Mouse (Mus musculus): ENCODE results near the gene Utf1.

Utf1 gene

DNA sequence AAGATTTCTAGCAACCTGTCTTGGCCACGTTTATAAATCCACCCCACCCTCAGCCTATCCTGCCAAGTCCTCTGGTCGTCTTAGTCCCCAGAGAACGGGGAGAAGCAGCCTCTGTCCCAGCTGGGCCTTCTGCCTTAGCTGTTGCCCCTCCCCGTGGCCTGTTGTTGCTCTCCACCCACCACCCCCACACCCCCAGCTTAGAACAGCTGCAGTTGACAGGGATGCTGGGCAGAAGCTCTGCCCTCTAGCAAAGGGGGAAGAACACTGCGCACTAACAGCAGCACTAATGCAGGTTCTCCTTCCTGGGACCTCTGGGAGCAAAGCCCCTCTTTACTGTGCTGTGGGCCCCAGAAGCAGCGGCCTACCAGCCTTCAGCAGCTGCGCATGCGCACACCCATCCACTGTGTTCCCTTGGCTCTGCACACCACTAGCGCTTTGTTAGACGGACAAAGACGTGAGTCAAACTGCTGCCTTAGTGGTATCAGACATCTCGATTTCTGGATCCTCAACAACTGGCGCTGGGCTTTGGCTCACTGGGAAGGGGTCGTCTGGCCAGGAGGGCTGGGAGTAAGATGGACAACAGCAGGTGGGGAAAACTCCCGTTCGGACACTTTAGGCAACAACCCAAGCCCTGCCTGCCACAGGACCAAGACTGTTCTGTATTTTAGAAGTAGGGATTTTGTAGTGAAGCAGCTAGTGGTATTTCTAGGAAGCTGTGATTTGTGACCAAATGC is 2.9 kb upstream of the Utf1 start:
- DNase-seq = no peak

DNA sequence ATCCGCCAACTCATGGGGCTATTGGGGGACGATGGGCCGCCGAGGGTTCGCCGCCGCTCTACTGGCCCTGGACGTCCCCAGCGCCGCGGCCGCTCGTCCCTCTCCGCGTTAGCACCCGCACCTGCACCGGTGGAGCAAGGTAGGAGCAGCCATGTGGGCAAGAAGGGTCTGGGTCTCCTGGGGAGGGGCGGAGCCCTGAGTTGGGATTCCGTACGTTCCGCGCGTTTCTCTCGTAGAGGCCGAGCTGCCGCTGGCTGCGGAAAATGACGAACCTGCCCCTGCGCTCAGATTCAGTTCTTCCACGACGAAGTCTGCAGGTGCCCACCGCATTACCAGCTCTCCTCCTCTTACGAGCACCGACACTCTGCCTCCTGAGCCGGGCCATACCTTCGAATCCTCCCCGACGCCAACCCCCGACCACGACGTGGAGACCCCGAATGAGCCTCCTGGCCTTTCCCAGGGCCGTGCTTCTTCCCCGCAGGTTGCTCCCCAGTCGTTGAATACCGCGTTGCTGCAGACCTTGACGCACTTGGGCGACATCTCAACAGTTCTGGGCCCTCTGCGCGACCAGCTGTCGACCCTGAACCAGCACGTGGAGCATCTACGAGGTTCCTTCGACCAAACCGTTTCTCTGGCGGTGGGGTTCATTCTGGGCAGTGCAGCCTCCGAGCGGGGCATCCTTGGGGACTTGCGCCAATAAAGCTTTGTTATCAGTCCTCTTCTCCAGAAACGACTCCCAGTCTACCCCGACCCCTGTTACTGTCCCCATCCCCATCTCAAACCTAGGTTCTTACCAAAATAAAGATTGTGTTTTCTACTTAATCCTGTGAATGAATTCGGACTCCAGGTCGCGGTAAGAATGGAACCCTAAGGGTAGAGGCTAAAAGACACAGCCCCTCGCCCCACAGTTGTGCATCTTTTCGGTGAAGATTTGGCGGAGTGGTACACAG is 977 bp downstream of the Utf1 start:
- DNase-seq = peak; percentile 6

DNA sequence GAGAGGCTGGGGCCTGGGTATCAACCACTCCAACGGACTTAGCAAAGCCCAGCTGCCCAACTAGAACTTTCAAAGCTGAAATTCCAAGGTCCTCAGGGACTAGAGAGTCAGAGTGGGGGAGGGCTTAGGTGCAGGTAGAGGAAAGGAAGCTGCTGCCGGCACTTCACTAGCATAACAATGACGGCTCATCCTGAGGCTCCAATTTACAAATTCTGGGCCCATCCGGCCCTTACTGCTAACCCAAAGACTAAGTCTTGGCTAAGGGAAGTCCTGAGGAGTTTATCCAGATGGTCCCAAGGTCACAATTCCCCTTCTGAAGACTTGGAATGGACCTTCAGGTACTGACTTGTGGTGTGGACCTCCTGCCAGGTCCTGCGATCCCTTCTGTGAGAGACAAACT is 1.9 kb downstream of the Utf1 start:
- no peak for DNase-seq

DNA sequence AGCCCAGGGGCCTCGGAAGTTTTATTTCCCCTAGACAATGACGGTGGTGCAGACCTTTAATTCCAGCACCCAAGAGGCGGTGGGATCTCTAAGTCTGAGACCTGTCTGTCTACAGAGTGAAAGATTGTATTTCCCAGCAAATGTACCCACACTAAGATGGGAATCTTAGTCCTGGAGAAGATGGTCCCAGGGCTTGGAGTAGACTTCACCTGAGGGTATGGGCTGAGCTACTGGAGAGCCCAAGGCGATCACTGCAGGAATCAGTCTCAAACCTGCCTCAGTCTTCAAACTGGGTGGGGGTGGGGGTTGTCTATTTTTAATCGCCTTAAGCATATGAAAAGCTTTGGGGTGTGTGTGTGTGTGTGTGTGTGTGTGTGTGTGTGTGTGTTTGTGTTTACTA is 2.4 kb downstream of the Utf1 start:
- no peak for DNase-seq

DNA sequence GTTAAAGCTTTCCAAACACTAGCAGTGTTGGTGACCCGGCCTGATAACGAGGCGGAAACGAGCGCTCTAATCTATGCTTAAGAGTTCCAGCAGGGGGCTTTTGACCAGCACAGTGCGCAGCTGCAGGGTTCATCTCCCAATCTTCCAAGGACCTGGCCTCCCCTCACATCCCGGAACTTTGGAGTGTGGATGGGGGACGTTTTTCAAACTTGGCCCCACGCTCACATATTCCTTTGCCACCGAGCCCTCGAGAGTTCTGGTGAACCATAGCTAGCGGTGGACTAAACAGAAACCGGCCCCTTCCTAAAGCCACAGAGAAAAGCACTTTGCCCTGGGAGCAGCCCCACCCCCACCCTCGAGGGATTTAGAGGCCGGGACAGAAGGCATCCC is 6.3 kb downstream of the Utf1 start:
- peak; percentile 39 for DNase-seq

DNA sequence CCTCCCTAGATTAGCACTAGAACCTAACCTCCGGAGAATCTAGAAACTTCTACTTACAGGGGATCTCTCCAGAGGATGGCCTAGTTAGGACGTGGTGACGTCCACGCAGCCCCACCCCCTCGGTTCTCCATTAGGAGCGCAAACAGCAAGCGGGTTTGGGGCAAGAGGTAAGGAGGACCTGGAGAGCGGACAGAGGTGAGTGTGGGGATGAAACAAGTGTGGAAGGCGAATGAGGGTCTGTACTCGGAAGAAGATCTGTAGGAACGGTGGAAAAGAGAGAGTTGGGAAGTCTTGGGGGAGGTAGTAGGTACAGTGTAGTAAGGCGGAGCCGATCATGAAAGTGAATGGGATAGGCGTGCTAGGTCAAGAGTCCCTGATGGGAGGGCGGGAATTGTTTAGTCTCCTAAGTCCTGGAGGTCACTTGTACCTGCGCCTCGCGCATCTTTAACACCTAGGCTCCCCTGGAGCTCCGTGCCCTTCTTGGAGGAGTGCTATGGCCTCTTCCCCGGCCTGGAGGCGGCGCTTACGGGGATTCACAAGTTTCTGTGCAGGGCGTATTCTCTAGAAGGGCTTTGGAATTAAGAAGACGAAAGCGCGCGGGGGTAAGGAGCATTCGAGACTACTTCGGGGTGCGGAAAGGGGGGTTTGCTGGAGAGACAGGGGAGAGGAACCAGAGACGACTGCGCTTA is 6.8 kb downstream of the Utf1 start:
- peak; percentile 42 for DNase-seq

- DNase-seq = peak; percentile 10
Measured at GRCm38 (mm10) chr7:139951079-139951478, 7.5 kb downstream of the Utf1 start.

DNA sequence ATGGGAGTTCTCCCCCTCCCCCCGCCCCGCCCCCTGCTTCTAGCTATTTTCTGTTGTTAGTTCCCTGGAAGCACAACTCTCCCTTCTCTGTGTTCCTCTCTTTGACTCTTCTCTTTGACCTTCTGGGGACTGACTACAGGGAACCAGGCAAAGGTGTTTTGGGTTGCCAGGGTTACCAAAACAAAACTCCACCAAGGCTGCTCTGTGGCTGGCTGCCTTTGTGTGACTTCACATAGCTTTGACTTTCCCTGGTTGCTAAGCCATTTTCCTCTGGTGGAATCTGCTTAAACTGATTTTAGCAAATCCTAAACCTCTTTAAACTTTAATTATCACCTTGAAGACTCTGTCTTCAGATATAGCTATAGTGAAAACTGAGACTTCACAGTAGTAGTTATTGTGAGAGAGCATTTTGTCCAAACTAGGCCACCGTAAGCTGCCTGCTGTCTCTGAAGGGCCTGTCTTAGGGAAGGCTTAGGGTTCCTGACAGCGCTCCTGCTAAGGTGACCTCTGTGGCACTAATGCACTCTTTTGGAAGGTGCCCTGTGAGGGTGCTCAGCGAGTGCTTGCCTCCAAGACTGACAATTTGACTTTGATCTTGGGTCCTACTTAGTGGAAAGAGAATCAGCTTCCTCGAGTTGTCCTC is 8.5 kb downstream of the Utf1 start:
- no peak for DNase-seq

- DNase-seq = no peak
Measured at GRCm38 (mm10) chr7:139955505-139955904, 11.9 kb downstream of the Utf1 start.

DNA sequence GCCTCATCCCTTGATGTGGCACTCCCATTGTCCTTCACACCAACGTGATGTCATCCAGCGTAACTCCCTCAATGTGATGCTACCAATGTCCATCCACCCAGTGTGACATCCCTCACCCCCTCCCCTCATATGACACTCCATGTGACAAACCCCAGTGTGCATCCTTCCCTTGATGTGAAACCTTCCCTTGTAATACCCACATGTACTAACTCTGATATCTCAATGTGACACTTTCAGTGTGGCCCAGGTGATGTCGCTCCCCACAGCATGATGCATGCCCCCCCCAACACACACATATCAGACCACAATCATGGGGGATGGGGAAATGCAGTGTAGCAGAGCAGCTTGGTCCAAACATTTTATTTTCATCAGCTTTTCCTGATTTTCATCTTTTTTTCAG is 13.1 kb downstream of the Utf1 start:
- DNase-seq = no peak

GRCm38 (mm10) chr7:139957437-139957836 is 13.8 kb downstream of the Utf1 start:
- DNase-seq = no peak

- no peak for DNase-seq
Measured at GRCm38 (mm10) chr7:139957958-139958357, 14.4 kb downstream of the Utf1 start.

DNA sequence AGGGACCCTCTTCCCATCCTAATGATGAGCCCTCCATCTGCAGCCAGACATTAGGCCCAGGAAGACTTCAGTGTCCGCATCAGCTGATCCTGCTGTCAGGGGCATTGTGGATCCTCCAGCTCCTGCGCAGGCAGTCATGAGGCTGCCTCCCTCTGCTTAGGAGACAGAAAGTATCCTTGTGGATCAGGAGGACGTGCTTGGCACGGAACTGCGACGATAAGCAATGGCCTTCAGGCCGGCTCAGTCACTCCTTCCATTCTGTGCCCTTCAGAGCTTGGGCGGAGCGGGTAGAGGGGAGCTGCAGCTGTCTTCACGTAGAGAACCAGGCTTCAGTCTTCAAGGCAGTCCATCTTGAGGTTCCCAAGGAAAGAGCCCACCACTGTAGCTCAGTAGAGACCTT is 17.6 kb downstream of the Utf1 start:
- DNase-seq = no peak

DNA sequence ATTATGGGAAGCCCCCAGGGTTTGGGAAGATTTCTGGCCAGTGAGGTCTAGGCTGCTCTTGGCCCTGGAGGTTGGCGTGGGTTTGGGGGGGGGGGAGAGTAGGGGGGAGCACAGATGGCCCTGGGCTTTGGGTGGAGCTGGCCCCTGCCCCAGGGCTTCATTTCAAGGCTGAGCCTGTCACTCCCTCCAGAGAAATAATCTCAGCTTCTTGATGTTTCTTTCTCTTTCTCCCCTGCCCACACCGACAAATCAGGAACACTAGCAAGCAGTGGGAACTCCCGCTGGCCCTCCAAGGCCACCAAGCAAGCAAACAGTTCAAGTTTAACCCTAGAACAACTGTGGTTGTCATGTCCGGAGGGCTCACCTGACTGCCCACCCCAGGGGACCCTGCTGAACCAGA is 20.2 kb downstream of the Utf1 start:
- no peak for DNase-seq

DNA sequence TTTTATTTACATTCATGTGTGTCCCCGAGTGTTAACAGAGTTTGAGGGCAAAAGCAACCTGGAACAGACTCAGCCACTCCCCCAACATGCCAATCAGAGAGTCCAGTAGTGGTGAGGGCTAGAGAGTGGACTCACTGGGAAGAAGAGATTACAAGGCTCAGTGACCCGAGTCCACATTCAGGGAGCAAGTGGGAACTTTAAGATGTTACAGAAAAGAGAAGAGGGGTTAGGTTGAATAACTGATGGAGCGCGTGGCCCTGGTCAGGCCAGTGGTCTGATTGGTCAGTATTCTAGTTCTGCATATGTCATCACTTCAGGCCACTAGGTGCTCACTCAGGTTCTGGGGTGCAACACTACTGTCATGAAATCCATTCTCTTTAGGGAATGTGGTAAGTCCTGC is 23.6 kb downstream of the Utf1 start:
- no peak for DNase-seq

- no peak for DNase-seq
Measured at GRCm38 (mm10) chr7:139968428-139968827, 24.8 kb downstream of the Utf1 start.

GRCm38 (mm10) chr7:139969348-139970130 is 25.9 kb downstream of the Utf1 start:
- peak; percentile 80 for DNase-seq

GRCm38 (mm10) chr7:139970216-139970919 is 26.8 kb downstream of the Utf1 start:
- no peak for DNase-seq

- no peak for DNase-seq
Measured at GRCm38 (mm10) chr7:139970979-139971378, 27.4 kb downstream of the Utf1 start.

DNA sequence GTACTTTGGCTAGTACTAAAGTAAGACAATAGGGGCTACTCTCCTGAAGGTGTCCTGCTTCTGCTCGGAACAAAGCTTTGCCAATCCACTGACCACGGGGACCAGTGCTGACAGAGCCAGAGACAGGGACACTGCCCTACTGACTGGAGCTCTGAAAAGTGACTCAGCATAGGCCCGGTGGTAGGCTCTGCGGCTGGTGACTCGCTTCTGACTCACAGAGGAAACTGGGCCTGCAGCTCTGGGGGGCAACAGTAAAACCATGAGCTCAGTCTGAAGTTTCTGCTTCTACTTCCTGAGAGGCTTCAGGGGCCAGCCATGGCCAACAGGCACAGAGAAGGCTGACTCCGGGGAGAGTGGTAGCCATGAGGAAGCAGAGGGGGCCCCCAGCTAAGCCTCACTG is 27.8 kb downstream of the Utf1 start:
- no peak for DNase-seq

DNA sequence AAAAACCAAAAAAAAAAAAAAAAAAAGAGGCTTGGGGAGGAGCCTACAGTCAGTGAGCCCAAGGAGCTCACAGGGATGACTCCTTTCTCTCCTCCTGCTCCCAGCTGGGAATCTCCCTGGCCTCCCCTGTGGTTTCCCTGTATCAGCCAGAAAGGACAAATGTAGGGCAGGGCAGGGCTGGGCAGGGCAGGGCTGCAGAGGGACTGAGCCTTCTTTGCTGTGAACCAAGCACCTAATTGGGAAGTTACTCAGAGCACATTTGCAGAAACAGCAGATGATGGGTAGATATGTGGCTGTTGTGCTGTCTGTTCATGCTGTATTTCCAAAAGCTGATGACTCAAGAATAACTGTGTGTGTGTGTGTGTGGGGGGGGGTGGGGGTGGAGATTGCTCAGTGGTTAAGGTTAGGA is 29.3 kb downstream of the Utf1 start:
- DNase-seq = no peak

GRCm38 (mm10) chr7:139974307-139974706 is 30.7 kb downstream of the Utf1 start:
- no peak for DNase-seq

Data from thymus, postnatal 14 days (tissue).